Mouse (Mus musculus): ENCODE data around the gene Tspan12. TPM values are rescaled to one million over a fixed set of nuclear protein-coding genes. Genes with fewer than 3 reads are reported as not detected.

Gene Tspan12
- not detected in 2 replicates for total RNA-seq (2023)

DNA sequence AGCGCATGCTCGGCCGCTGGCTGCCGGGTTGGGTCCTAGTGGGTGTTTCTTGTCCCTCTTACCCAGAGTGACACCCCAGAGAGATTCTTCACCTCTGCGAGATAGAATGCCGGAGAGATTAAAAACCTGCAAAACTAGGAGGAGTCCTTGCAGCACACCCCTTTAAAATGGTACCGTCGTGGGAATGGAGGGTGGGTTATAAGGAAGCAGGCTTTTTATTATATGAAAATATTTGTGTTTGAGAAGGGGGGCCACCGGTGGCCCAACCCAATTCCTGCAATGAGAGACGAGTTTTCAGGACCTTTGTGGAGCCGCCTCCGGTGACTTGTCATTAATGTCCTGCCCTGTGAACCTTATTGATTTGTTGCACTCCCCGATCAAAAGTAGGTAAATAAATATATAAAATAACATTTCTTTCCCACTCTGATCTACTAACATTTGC is at the start of gene Tspan12:
Gene Tspan12 (minus strand): TSS at position 172 of the 442 bp plus-strand sequence.

Other genes with a start within 250 kb of the Tspan12 start
- 73.0 and 97.4 TPM in 2 replicates for gene Ing3, start 97.1 kb upstream of the Tspan12 start, total RNA-seq (2023)
- 1.2 and 2.3 TPM in 2 replicates for gene Cped1, start 133.4 kb upstream of the Tspan12 start, total RNA-seq (2023)

All from neutrophil, adult 65 days (primary cell).